ENCODE assay signal across 17 mouse cellular contexts in the genomic region with DNA sequence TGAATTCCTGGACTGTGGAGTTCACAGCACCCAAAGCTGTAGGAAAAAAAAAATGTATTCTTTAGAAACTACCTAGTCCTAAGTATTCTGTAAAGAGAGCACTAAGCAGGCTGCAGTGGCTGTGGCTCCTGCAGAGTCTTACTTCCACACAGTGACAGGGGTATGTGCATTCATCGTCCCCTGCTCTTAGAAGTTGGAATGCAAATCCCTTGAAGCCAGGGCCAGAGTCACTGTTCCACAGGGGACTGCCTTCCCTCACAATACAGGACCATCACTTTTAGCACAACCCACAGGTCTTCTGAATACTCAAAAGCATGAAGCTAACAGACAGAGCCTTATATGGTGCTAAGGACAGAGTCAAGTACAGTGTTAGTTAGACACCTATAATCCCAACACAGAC.
"Had no signal": no experiment of that assay in that cellular context is flagged by ENCODE, and none has a peak within 500 bp of the region (broad histone marks: within the 10 kb centered on the region; RNA-seq: fewer than 3 reads in every experiment).

No protein-coding gene starts in this region.

- DNase-seq: lung, adult 2 months; lung, postnatal 14 days; lung, postnatal 36 days; right cerebral cortex, postnatal 14 days; thymus, adult 2 months; thymus, postnatal 25 days; thymus, postnatal 4 days had no signal

- H3K36me3 ChIP-seq: lung, embryonic 15.5 days; midbrain, embryonic 13.5 days; midbrain, embryonic 15.5 days; neural tube, embryonic 12.5 days; stomach, embryonic 15.5 days had no signal

- H3K4me2 ChIP-seq: lung, embryonic 15.5 days; midbrain, embryonic 11.5 days; midbrain, embryonic 13.5 days; midbrain, embryonic 15.5 days; neural tube, embryonic 12.5 days; stomach, embryonic 15.5 days had no signal

- ATAC-seq: lung, postnatal 0 days; midbrain, embryonic 13.5 days; midbrain, embryonic 15.5 days had no signal

- H3K4me1 ChIP-seq: megakaryocyte, embryonic 14.5 days; midbrain, embryonic 13.5 days; midbrain, embryonic 15.5 days; neural tube, embryonic 12.5 days; stomach, embryonic 15.5 days had no signal

- H3K27ac ChIP-seq: lung, embryonic 15.5 days; macrophage; midbrain, embryonic 13.5 days; midbrain, embryonic 15.5 days; neural tube, embryonic 12.5 days; stomach, embryonic 15.5 days; stomach, postnatal 0 days had no signal

- H3K27me3 ChIP-seq: lung, embryonic 15.5 days; megakaryocyte, embryonic 14.5 days; midbrain, embryonic 13.5 days; midbrain, embryonic 15.5 days; neural tube, embryonic 12.5 days; stomach, embryonic 15.5 days had no signal

- H3K9me3 ChIP-seq: lung, embryonic 15.5 days; megakaryocyte, embryonic 14.5 days; midbrain, embryonic 13.5 days; midbrain, embryonic 15.5 days; neural tube, embryonic 12.5 days; stomach, embryonic 15.5 days had no signal

- H3K4me3 ChIP-seq: lung, embryonic 15.5 days; megakaryocyte, embryonic 14.5 days; midbrain, embryonic 13.5 days; midbrain, embryonic 15.5 days; neural tube, embryonic 12.5 days; stomach, embryonic 15.5 days had no signal

- H3K9ac ChIP-seq: lung, embryonic 15.5 days; midbrain, embryonic 13.5 days; midbrain, embryonic 15.5 days; neural tube, embryonic 12.5 days; stomach, embryonic 15.5 days had no signal
